ENCODE assay signal across 8 mouse cellular contexts in genomic region chr11:73047542-73047996, GRCm38 (mm10). TPM values are rescaled to one million over a fixed set of nuclear protein-coding genes. Genes with fewer than 3 reads are reported as not detected.
A peak's percentile ranks its signal among the peaks of the same experiment; 100 is the strongest.
DNase-seq lines count a peak whose midpoint lies in the region; ATAC-seq lines count a peak whose summit lies in the region.

Ncbp3 (plus strand) TSS chr11:73047783.

- peak; percentile 96 for ATAC-seq in hindbrain, embryonic 11.5 days (ENCODE audit: low FRiP score)

- H3K4me3 ChIP-seq in hindbrain, embryonic 11.5 days (ENCODE audit: low read depth, low read length), result peak within 1 kb of the TSS; percentile 91

- H3K27ac ChIP-seq in hindbrain, embryonic 11.5 days (ENCODE audit: low read depth, low read length), result peak within 1 kb of the TSS; percentile 87

- no peaks in the 10 kb centered on the region for H3K9me3 ChIP-seq in hindbrain, embryonic 11.5 days (ENCODE audit: control insufficient read depth, low read length)

- whole genome bisulfite sequencing in hindbrain, embryonic 11.5 days, result under 1% methylated on average over 38 of the region's 39 CpGs

- peak within 1 kb of the TSS; percentile 60 for H3K4me2 ChIP-seq in hindbrain, embryonic 11.5 days (replicated peaks; ENCODE audit: low read depth, low read length)

- H3K27me3 ChIP-seq in hindbrain, embryonic 11.5 days (ENCODE audit: control insufficient read depth, insufficient read depth, low read length), result no peaks in the 10 kb centered on the region

- peak; percentile 98 for DNase-seq in Muller cell, postnatal 12 days (ENCODE audit: inconsistent ontology term)
- peak; percentile 95 for DNase-seq in cerebellum, adult 9-11 months
- peak; percentile 92 to 99 for DNase-seq in frontal cortex, adult 2 months (ENCODE audit: extremely low spot score in 1 of 2, low spot score in 1 of 2)
- peak; percentile 97 for DNase-seq in hindbrain, embryonic 11.5 days (ENCODE audit: low spot score)
- peak; percentile 90 to 96 for DNase-seq in layer of hippocampus, postnatal 14 days (ENCODE audit: low spot score in 2 of 2)
- peak; percentile 98 for DNase-seq in lung, postnatal 14 days
- DNase-seq in retina, adult 2 months (ENCODE audit: low read depth, low spot score), result peak; percentile 98
- DNase-seq in thymus, postnatal 36 days, result peak; percentile 96 to 99

- H3K4me1 ChIP-seq in hindbrain, embryonic 11.5 days (replicated peaks; ENCODE audit: control insufficient read depth, insufficient read depth, low read length), result 0 out of 2 replicates have a peak, but pooled peaks cover 2% of the 10 kb centered on the region

- H3K9ac ChIP-seq in hindbrain, embryonic 11.5 days (ENCODE audit: low read depth, low read length), result peak within 1 kb of the TSS; percentile 89

- H3K36me3 ChIP-seq in hindbrain, embryonic 11.5 days (ENCODE audit: control insufficient read depth, insufficient read depth, low read length), result no peaks in the 10 kb centered on the region

RNA-seq across cellular contexts. Expression of gene Ncbp3, which starts in this region (rescaled TPM):
- 7.5 and 7.7 TPM in 2 replicates for polyA plus RNA-seq in frontal cortex, adult 2 months (2012; rRNA removed)
- 12.0 and 12.5 TPM in 2 replicates for polyA plus RNA-seq in hindbrain, embryonic 11.5 days (2014; fragmentation: Nextera tagmentation; extraction: Ambion mirVana)
- total RNA-seq in layer of hippocampus, postnatal 14 days (2021), result 1 to 10 TPM; 9.4 to 9.7 TPM

Comparison
In these comparisons a context has a peak if more than half of its experiments do, and no peak if none do; other contexts are left out.
1. Peak in every context shown above with its lines: DNase-seq, ATAC-seq, H3K4me3 ChIP-seq and H3K27ac ChIP-seq.